Mouse (Mus musculus): ENCODE results near the gene Scrn1. TPM values are rescaled to one million over a fixed set of nuclear protein-coding genes. Genes with fewer than 3 reads are reported as not detected.

The Scrn1 gene
- total and polyA plus RNA-seq, 3 experiments, result 6.1 to 7.4 (median 6.8) TPM

- DNase-seq, result no peak
- H3K27ac ChIP-seq, result no peak overlapping the region
- H3K4me1 ChIP-seq (ENCODE audit: control insufficient read depth, insufficient read depth, low read length), result no peaks in the 10 kb centered on the region
- WGBS, result 89% methylated on average over 7 of the region's 7 CpGs
- H3K9ac ChIP-seq (ENCODE audit: low read depth, low read length), result no peak overlapping the region
- H3K79me2 ChIP-seq (replicated peaks; ENCODE audit: control insufficient read depth, insufficient read depth, low read length), result no peaks in the 10 kb centered on the region
- no peaks in the 10 kb centered on the region for H3K27me3 ChIP-seq (ENCODE audit: control insufficient read depth, insufficient read depth, low read length)
- no peak for TF ChIP-seq EP300 (IDR thresholded peaks at IDR 0.05; ENCODE audit: insufficient read depth, low read depth, low read length)
- TF ChIP-seq CTCF (IDR thresholded peaks at IDR 0.05), result no peak
- no peak for TF ChIP-seq POLR2A (IDR thresholded peaks at IDR 0.05; ENCODE audit: insufficient read depth, low read depth, low read length)
- H3K4me3 ChIP-seq, result no peak overlapping the region
- H3K36me3 ChIP-seq (ENCODE audit: control insufficient read depth, insufficient read depth, low read length), result no peaks in the 10 kb centered on the region
- intact Hi-C loops (cut with DNase I), result no loop called here
Observed at GRCm38 (mm10) chr6:54496214-54496613, 70.1 kb downstream of the Scrn1 start.

GRCm38 (mm10) chr6:54494612-54495398 is 71.5 kb downstream of the Scrn1 start:
- Histone ChIP-seq H3K27ac (no peak overlapping the region), H3K79me2 (replicated peaks; ENCODE audit: control insufficient read depth, insufficient read depth, low read length) (no peaks in the 10 kb centered on the region), H3K4me3 (no peak overlapping the region), H3K4me1 (ENCODE audit: control insufficient read depth, insufficient read depth, low read length) (no peaks in the 10 kb centered on the region), H3K9ac (ENCODE audit: low read depth, low read length) (no peak overlapping the region), H3K27me3 (ENCODE audit: control insufficient read depth, insufficient read depth, low read length) (no peaks in the 10 kb centered on the region), H3K36me3 (ENCODE audit: control insufficient read depth, insufficient read depth, low read length) (no peaks in the 10 kb centered on the region)
- 83% methylated on average over 11 of the region's 11 CpGs for WGBS
- TF ChIP-seq EP300 (IDR thresholded peaks at IDR 0.05; ENCODE audit: insufficient read depth, low read depth, low read length), result no peak
- TF ChIP-seq CTCF (IDR thresholded peaks at IDR 0.05), result no peak
- no peak for TF ChIP-seq POLR2A (IDR thresholded peaks at IDR 0.05; ENCODE audit: insufficient read depth, low read depth, low read length)
- intact Hi-C loops (cut with DNase I), result no loop called here
- DNase-seq, result no peak

- H3K9ac ChIP-seq (ENCODE audit: low read depth, low read length), result no peak overlapping the region
- TF ChIP-seq CTCF (IDR thresholded peaks at IDR 0.05), result no peak
- TF ChIP-seq POLR2A (IDR thresholded peaks at IDR 0.05; ENCODE audit: insufficient read depth, low read depth, low read length), result no peak
- TF ChIP-seq EP300 (IDR thresholded peaks at IDR 0.05; ENCODE audit: insufficient read depth, low read depth, low read length), result no peak
- no peak overlapping the region for H3K27ac ChIP-seq
- H3K36me3 ChIP-seq (ENCODE audit: control insufficient read depth, insufficient read depth, low read length), result no peaks in the 10 kb centered on the region
- H3K79me2 ChIP-seq (replicated peaks; ENCODE audit: control insufficient read depth, insufficient read depth, low read length), result no peaks in the 10 kb centered on the region
- H3K4me1 ChIP-seq (ENCODE audit: control insufficient read depth, insufficient read depth, low read length), result peaks cover under 1% of the 10 kb centered on the region; the same call in 1 of the 2 replicates
- intact Hi-C loops (cut with DNase I), result no loop called here
- H3K4me3 ChIP-seq, result no peak overlapping the region
- DNase-seq, result no peak
- no peaks in the 10 kb centered on the region for H3K27me3 ChIP-seq (ENCODE audit: control insufficient read depth, insufficient read depth, low read length)
Observed at GRCm38 (mm10) chr6:54494097-54494496, 72.2 kb downstream of the Scrn1 start.

GRCm38 (mm10) chr6:54491074-54491473 is 75.2 kb downstream of the Scrn1 start:
- no peaks in the 10 kb centered on the region for H3K27me3 ChIP-seq (ENCODE audit: control insufficient read depth, insufficient read depth, low read length)
- no peaks in the 10 kb centered on the region for H3K79me2 ChIP-seq (replicated peaks; ENCODE audit: control insufficient read depth, insufficient read depth, low read length)
- WGBS, result 75% methylated on average over 7 of the region's 7 CpGs
- peaks cover 2% of the 10 kb centered on the region; the same call in 1 of the 2 replicates for H3K4me1 ChIP-seq (ENCODE audit: control insufficient read depth, insufficient read depth, low read length)
- no peak overlapping the region for H3K4me3 ChIP-seq
- DNase-seq, result no peak
- H3K27ac ChIP-seq, result no peak overlapping the region
- no peak overlapping the region for H3K9ac ChIP-seq (ENCODE audit: low read depth, low read length)
- no peak for TF ChIP-seq POLR2A (IDR thresholded peaks at IDR 0.05; ENCODE audit: insufficient read depth, low read depth, low read length)
- H3K36me3 ChIP-seq (ENCODE audit: control insufficient read depth, insufficient read depth, low read length), result no peaks in the 10 kb centered on the region
- intact Hi-C loops (cut with DNase I), result no loop called here

GRCm38 (mm10) chr6:54485973-54486569 is 80.2 kb downstream of the Scrn1 start:
- TF ChIP-seq EP300 (IDR thresholded peaks at IDR 0.05; ENCODE audit: insufficient read depth, low read depth, low read length), result no peak
- no peak for TF ChIP-seq CTCF (IDR thresholded peaks at IDR 0.05)
- no peak for TF ChIP-seq POLR2A (IDR thresholded peaks at IDR 0.05; ENCODE audit: insufficient read depth, low read depth, low read length)
- intact Hi-C loops (cut with DNase I), result loop anchor here (2.0 kb wide), 1 partner anchor 21 kb away; no protein-coding TSS in a partner anchor
- no peaks in the 10 kb centered on the region for H3K27me3 ChIP-seq (ENCODE audit: control insufficient read depth, insufficient read depth, low read length)
- H3K79me2 ChIP-seq (replicated peaks; ENCODE audit: control insufficient read depth, insufficient read depth, low read length), result no peaks in the 10 kb centered on the region
- no peak overlapping the region for H3K27ac ChIP-seq
- 58% methylated on average over 6 of the region's 6 CpGs for WGBS
- DNase-seq, result no peak
- no peak overlapping the region for H3K4me3 ChIP-seq
- peaks cover 2% of the 10 kb centered on the region; the same call in 1 of the 2 replicates for H3K4me1 ChIP-seq (ENCODE audit: control insufficient read depth, insufficient read depth, low read length)
- H3K9ac ChIP-seq (ENCODE audit: low read depth, low read length), result no peak overlapping the region
- H3K36me3 ChIP-seq (ENCODE audit: control insufficient read depth, insufficient read depth, low read length), result no peaks in the 10 kb centered on the region

GRCm38 (mm10) chr6:54485435-54485901 is 80.8 kb downstream of the Scrn1 start:
- H3K36me3 ChIP-seq (ENCODE audit: control insufficient read depth, insufficient read depth, low read length), result no peaks in the 10 kb centered on the region
- H3K4me1 ChIP-seq (ENCODE audit: control insufficient read depth, insufficient read depth, low read length), result peaks cover 2% of the 10 kb centered on the region; the same call in 1 of the 2 replicates
- no peak overlapping the region for H3K27ac ChIP-seq
- H3K79me2 ChIP-seq (replicated peaks; ENCODE audit: control insufficient read depth, insufficient read depth, low read length), result no peaks in the 10 kb centered on the region
- WGBS, result 58% methylated on average over 25 of the region's 25 CpGs
- DNase-seq, result no peak
- intact Hi-C loops (cut with DNase I), result loop anchor here (2.0 kb wide), 1 partner anchor 21 kb away; no protein-coding TSS in a partner anchor
- no peaks in the 10 kb centered on the region for H3K27me3 ChIP-seq (ENCODE audit: control insufficient read depth, insufficient read depth, low read length)
- no peak overlapping the region for H3K4me3 ChIP-seq
- no peak overlapping the region for H3K9ac ChIP-seq (ENCODE audit: low read depth, low read length)
- TF ChIP-seq POLR2A (IDR thresholded peaks at IDR 0.05; ENCODE audit: insufficient read depth, low read depth, low read length) (no peak), CTCF (IDR thresholded peaks at IDR 0.05) (no peak), EP300 (IDR thresholded peaks at IDR 0.05; ENCODE audit: insufficient read depth, low read depth, low read length) (no peak)
